Mouse (Mus musculus): ENCODE results near the gene Zkscan5. TPM values are rescaled to one million over a fixed set of nuclear protein-coding genes. Genes with fewer than 3 reads are reported as not detected.

The Zkscan5 gene
- polyA plus RNA-seq, 2 experiments, result 2.1 to 2.9 TPM

- Histone ChIP-seq H3K9me3 (ENCODE audit: control insufficient read depth, low read length) (no peaks in the 10 kb centered on the region), H3K4me1 (replicated peaks; ENCODE audit: control insufficient read depth in 2 of 2, insufficient read depth in 2 of 2, low read length in 1 of 2) (0 out of 4 replicates have a peak, but pooled peaks cover 0 to 2% of the 10 kb centered on the region in 2 experiments), H3K27me3 (ENCODE audit: control insufficient read depth, insufficient read depth, low read length) (no peaks in the 10 kb centered on the region), H3K4me3 (ENCODE audit: insufficient read depth in 1 of 2, low read depth in 2 of 2, low read length in 2 of 2) (no peak overlapping the region), H3K4me2 (ENCODE audit: low read depth) (no peak overlapping the region), H3K27ac (no peak overlapping the region), H3K36me3 (replicated peaks; ENCODE audit: control insufficient read depth, insufficient read depth, low read depth) (no peaks in the 10 kb centered on the region; the same call in none of the 2 replicates), H3K9ac (replicated peaks) (no peak overlapping the region)
- 89% methylated on average over 4 of the region's 4 CpGs for WGBS (ENCODE audit: insufficient replicate concordance)
- no peak for ATAC-seq (ENCODE audit: insufficient read depth)
- DNase-seq (ENCODE audit: low read depth in 3 of 3, low spot score in 3 of 3), result no peak
- TF ChIP-seq EP300 (IDR thresholded peaks at IDR 0.05; ENCODE audit: low read depth), result no peak
Measured at GRCm38 (mm10) chr5:145211340-145211739, 7.0 kb downstream of the Zkscan5 start.

- Histone ChIP-seq H3K4me1 (replicated peaks; ENCODE audit: control insufficient read depth in 2 of 2, insufficient read depth in 2 of 2, low read length in 1 of 2) (0 out of 4 replicates have a peak, but pooled peaks cover 0 to 2% of the 10 kb centered on the region in 2 experiments), H3K27me3 (ENCODE audit: control insufficient read depth, insufficient read depth, low read length) (no peaks in the 10 kb centered on the region), H3K36me3 (replicated peaks; ENCODE audit: control insufficient read depth, insufficient read depth, low read depth) (no peaks in the 10 kb centered on the region; the same call in none of the 2 replicates), H3K27ac (no peak overlapping the region), H3K9ac (replicated peaks) (no peak overlapping the region), H3K4me3 (ENCODE audit: insufficient read depth in 1 of 2, low read depth in 2 of 2, low read length in 2 of 2) (no peak overlapping the region), H3K4me2 (ENCODE audit: low read depth) (no peak overlapping the region), H3K9me3 (ENCODE audit: control insufficient read depth, low read length) (no peaks in the 10 kb centered on the region)
- no peak for TF ChIP-seq EP300 (IDR thresholded peaks at IDR 0.05; ENCODE audit: low read depth)
- no peak for TF ChIP-seq CTCF (IDR thresholded peaks at IDR 0.05; ENCODE audit: low read depth)
- ATAC-seq (ENCODE audit: insufficient read depth) (no peak), DNase-seq (ENCODE audit: low read depth in 3 of 3, low spot score in 3 of 3) (no peak)
- WGBS (ENCODE audit: insufficient replicate concordance), result 72% methylated on average over 4 of the region's 4 CpGs
Measured at GRCm38 (mm10) chr5:145212216-145212615, 7.9 kb downstream of the Zkscan5 start.

- no peak overlapping the region for H3K4me3 ChIP-seq (ENCODE audit: insufficient read depth in 1 of 2, low read depth in 2 of 2, low read length in 2 of 2)
- WGBS (ENCODE audit: insufficient replicate concordance), result 75% methylated on average over 3 of the region's 3 CpGs
- H3K36me3 ChIP-seq (replicated peaks; ENCODE audit: control insufficient read depth, insufficient read depth, low read depth), result peaks cover 1% of the 10 kb centered on the region
Measured at GRCm38 (mm10) chr5:145213505-145213904, 9.1 kb downstream of the Zkscan5 start.

DNA sequence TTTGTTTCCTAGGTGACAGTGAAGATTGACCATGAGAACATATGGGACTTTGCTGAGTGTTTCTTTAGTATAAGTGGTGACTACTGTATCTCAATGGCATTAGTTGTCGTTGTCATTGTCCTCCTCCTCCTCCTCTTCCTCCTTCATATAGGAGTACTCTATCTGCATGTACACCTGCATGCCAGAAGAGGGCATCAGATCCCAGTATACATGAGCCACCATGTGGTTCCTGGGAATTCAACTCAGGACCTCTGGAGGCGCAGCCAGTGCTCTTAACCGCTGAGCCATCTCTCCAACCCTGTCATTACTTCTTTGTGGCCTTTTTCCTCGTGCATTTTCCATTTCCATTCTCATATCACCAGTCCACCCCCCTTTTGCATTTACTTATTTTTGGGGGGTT is 10.3 kb downstream of the Zkscan5 start:
- Histone ChIP-seq H3K36me3 (replicated peaks; ENCODE audit: control insufficient read depth, insufficient read depth, low read depth) (peaks cover 5% of the 10 kb centered on the region), H3K4me1 (replicated peaks; ENCODE audit: control insufficient read depth in 2 of 2, insufficient read depth in 2 of 2, low read length in 1 of 2) (no peaks in the 10 kb centered on the region), H3K27me3 (ENCODE audit: control insufficient read depth, insufficient read depth, low read length) (no peaks in the 10 kb centered on the region), H3K9ac (replicated peaks) (no peak overlapping the region), H3K9me3 (ENCODE audit: control insufficient read depth, low read length) (no peaks in the 10 kb centered on the region), H3K4me2 (ENCODE audit: low read depth) (no peak overlapping the region), H3K4me3 (ENCODE audit: insufficient read depth in 1 of 2, low read depth in 2 of 2, low read length in 2 of 2) (no peak overlapping the region), H3K27ac (no peak overlapping the region)
- WGBS (ENCODE audit: insufficient replicate concordance), result 60% methylated on average over 4 of the region's 4 CpGs
- DNase-seq (ENCODE audit: low read depth in 3 of 3, low spot score in 3 of 3), result no peak
- ATAC-seq (ENCODE audit: insufficient read depth), result 0 out of 2 replicates have a peak, but pooled peaks have one; percentile 25
- TF ChIP-seq CTCF (IDR thresholded peaks at IDR 0.05; ENCODE audit: low read depth) (peak; percentile 62), EP300 (IDR thresholded peaks at IDR 0.05; ENCODE audit: low read depth) (no peak)

More at GRCm38 (mm10) chr5:145213505-145213904, 9.1 kb downstream of the Zkscan5 start:
- Histone ChIP-seq H3K9ac (replicated peaks) (no peak overlapping the region), H3K4me1 (replicated peaks; ENCODE audit: control insufficient read depth in 2 of 2, insufficient read depth in 2 of 2, low read length in 1 of 2) (no peaks in the 10 kb centered on the region), H3K4me2 (ENCODE audit: low read depth) (no peak overlapping the region), H3K9me3 (ENCODE audit: control insufficient read depth, low read length) (no peaks in the 10 kb centered on the region), H3K27ac (no peak overlapping the region), H3K27me3 (ENCODE audit: control insufficient read depth, insufficient read depth, low read length) (no peaks in the 10 kb centered on the region)
- no peak for TF ChIP-seq CTCF (IDR thresholded peaks at IDR 0.05; ENCODE audit: low read depth)
- TF ChIP-seq EP300 (IDR thresholded peaks at IDR 0.05; ENCODE audit: low read depth), result no peak
- DNase-seq (ENCODE audit: low read depth in 3 of 3, low spot score in 3 of 3) (no peak), ATAC-seq (ENCODE audit: insufficient read depth) (no peak)

DNA sequence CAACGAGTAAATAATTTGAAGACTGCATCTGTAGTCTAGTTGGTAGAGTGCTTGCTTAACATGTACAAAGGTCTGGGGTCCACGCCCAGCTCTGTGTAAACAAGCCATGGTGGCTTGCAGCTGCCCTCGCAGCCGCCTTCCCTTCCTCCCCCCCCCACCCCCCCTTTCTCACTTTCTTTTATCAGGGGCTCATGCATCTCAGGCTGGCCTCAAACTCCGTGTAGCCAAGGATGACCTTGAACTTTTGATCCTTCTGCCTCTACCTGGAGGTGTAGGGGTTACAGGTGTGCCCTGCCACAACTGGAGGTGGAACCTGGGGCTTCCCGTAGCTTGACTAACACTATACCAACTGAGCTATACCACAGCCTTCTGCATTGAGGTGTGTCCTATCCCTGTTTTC is 13.4 kb downstream of the Zkscan5 start:
- WGBS (ENCODE audit: insufficient replicate concordance), result 65% methylated on average over 6 of the region's 6 CpGs
- H3K27ac ChIP-seq, result no peak overlapping the region

More for the DNA sequence above, 13.4 kb downstream of the Zkscan5 start:
- Histone ChIP-seq H3K4me2 (ENCODE audit: low read depth) (no peak overlapping the region), H3K36me3 (replicated peaks; ENCODE audit: control insufficient read depth, insufficient read depth, low read depth) (peaks cover 10% of the 10 kb centered on the region), H3K4me1 (replicated peaks; ENCODE audit: control insufficient read depth in 2 of 2, insufficient read depth in 2 of 2, low read length in 1 of 2) (no peaks in the 10 kb centered on the region), H3K27me3 (ENCODE audit: control insufficient read depth, insufficient read depth, low read length) (no peaks in the 10 kb centered on the region), H3K9me3 (ENCODE audit: control insufficient read depth, low read length) (no peaks in the 10 kb centered on the region), H3K9ac (replicated peaks) (no peak overlapping the region), H3K4me3 (ENCODE audit: insufficient read depth in 1 of 2, low read depth in 2 of 2, low read length in 2 of 2) (no peak overlapping the region)
- DNase-seq (ENCODE audit: low read depth in 3 of 3, low spot score in 3 of 3) (no peak), ATAC-seq (ENCODE audit: insufficient read depth) (no peak; the same call in 1 of the 2 replicates)
- no peak for TF ChIP-seq CTCF (IDR thresholded peaks at IDR 0.05; ENCODE audit: low read depth)
- no peak for TF ChIP-seq EP300 (IDR thresholded peaks at IDR 0.05; ENCODE audit: low read depth)
